Mouse (Mus musculus): ENCODE measurements at regions not wholly inside any gene's neighbourhood (a gene's known extent, or its start where the extent isn't known, plus 50 kb on each side); places are given as distances from the start of the nearest gene placed in this dataset.

DNA sequence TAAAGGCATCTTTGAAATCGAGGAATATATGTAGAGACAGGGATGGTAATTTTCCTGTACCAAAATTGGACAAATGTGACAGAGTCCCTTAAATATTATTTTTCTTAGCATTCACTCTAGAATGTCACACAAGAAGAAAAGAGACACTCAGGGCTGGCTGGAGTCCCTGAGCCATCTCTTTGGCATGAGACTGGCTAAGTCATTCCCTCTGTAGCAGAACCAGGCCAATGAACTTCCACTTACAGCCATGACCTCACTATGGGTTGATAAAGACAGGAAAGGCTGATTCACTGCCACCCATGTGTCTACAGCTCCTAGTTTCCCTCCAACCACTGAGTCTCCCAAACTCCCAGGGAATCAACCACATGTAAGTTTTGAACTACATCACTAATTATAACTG lies 438.4 kb upstream of the Sox11 start:
- TF ChIP-seq POLR2A (IDR thresholded peaks at IDR 0.05; ENCODE audit: control insufficient read depth in 1 of 2, insufficient read depth in 1 of 2, low read depth in 1 of 2, low read length in 2 of 2, poor library complexity in 1 of 2), result no peak
- no peak for TF ChIP-seq ZC3H11A (IDR thresholded peaks at IDR 0.05; ENCODE audit: low read depth, low read length)
- no peak for TF ChIP-seq TAL1 (IDR thresholded peaks at IDR 0.05; ENCODE audit: low read length)
- no peak for TF ChIP-seq CTCF (IDR thresholded peaks at IDR 0.05 in 2 of 3, conservative IDR thresholded peaks at IDR 0.05 in 1 of 3; ENCODE audit: control insufficient read depth in 1 of 3, insufficient read depth in 1 of 3, low read depth in 2 of 3, low read length in 3 of 3, poor library complexity in 1 of 3, severe bottlenecking in 1 of 3)
- TF ChIP-seq POLR2AphosphoS5 (IDR thresholded peaks at IDR 0.05; ENCODE audit: borderline replicate concordance, low read depth, low read length), result no peak
- no peak for TF ChIP-seq MXI1 (IDR thresholded peaks at IDR 0.05; ENCODE audit: low read depth, low read length)
- no peak for TF ChIP-seq ZNF384 (IDR thresholded peaks at IDR 0.05; ENCODE audit: low read depth, low read length)
- no peak for TF ChIP-seq ETS1 (IDR thresholded peaks at IDR 0.05; ENCODE audit: low read depth, low read length)

Measured in MEL (cell line).